Mouse (Mus musculus) lung, adult 2 months (tissue): ENCODE data around the gene Dock1. TPM values are rescaled to one million over a fixed set of nuclear protein-coding genes. Genes with fewer than 3 reads are reported as not detected.
A peak's percentile ranks its signal among the peaks of the same experiment; 100 is the strongest.

Experiments used
- DNase-seq: peaks from one replicate; pipeline ENCODE4 v3.0.0; 2022
- H3K4me1 ChIP-seq: fragments of 200-500 bp; 2 replicates; pipeline ENCODE4 v1.6.1; 2011; ENCODE audit warnings: low read length; ENCODE audit not compliant: control insufficient read depth, insufficient read depth
- H3K4me3 ChIP-seq: fragments of 200-500 bp; replicated peaks from 2 replicates; pipeline ENCODE3; 2011; ENCODE audit warnings: low read depth, mild to moderate bottlenecking, control low read depth, low read length; ENCODE audit errors: extremely low read depth
- CTCF ChIP-seq: fragments of 200-500 bp; IDR thresholded peaks from 2 replicates; pipeline ENCODE4 v1.5.1; 2011; ENCODE audit warnings: mild to moderate bottlenecking, low read length, control low read depth; ENCODE audit not compliant: insufficient read depth
- POLR2A ChIP-seq: fragments of 200-500 bp; IDR thresholded peaks from 2 replicates; pipeline ENCODE4 v1.6.1; 2011; ENCODE audit warnings: low read depth, mild to moderate bottlenecking, control low read depth, low read length, borderline replicate concordance; ENCODE audit errors: extremely low read depth
- WGBS: fragments of 180-500 bp; shearing (Covaris S2); methylation state at CpG from one replicate; pipeline ENCODE4 v1.1.7; 2018; 5-methylcytosine and 5-hydroxymethylcytosine counted together
- polyA plus RNA-seq: library from polyadenylated mRNA; depleted of rRNA; stranded (reverse); fragments of >200 nt; gene quantifications from 2 replicates; pipeline ENCODE4 v1.2.3, GENCODE M21; 2012

Dock1 gene
- polyA plus RNA-seq, 1 experiment, result 18.7 TPM

DNA sequence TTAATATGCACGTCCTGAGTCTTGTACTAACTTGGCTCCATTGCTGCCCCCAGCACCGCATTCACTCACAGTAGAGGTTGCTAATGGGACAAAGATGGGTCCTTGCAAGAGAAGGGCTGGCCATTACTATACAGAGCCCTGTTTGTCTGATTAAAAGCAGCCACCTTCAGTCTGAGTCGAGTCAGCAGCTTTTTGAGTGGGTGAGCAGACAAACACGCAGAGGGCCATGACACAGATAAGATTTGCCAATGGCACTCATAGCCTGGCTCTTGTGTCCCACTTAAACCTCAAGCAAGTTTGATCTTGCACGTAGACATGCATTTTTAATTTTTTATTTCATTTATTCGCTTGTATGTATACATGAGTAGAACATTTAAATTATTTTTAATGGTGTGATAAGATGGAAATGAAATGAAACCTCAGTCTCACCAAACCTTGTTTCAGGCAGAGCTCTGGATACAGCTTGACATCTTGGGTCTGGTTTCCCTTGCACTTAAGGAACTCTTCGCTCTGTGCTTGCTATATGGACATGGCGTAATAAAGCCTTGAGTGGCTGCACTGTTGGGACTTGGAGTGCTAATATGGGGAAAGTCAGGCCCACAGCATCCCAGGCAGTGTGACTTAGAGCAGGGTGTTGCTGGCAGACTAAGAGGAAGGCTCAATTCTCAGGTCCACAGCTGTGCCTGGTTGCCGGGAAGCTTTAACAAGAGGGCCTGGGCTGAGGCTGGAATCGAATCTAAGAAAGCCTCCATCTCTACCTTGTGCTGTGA is 455.0 kb downstream of the Dock1 start:
- Histone ChIP-seq H3K4me1 (no peaks in the 10 kb centered on the region), H3K4me3 (no peak overlapping the region)
- DNase-seq, result peak; percentile 9
- TF ChIP-seq POLR2A (no peak), CTCF (no peak)
- 80% methylated on average over 10 of the region's 10 CpGs for WGBS

DNA sequence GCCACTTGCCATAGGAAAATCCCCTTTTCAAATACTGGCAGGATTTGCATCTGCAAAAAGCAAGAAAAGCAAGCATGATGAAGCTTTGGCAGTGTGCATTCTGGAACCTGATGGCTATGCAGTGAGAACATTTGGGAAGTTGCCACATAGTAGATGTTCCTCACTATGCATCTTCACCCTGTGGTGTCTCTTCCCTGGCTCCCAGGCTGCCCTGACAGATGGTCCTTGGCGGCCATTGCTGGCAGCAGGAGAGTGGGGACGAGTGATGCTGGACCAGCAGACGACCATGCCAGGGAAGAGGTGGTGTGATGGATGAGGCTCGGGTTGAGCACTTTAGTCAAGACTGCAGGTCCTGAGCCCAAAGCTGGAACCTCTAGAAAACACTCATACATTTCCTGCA is 462.0 kb downstream of the Dock1 start:
- Histone ChIP-seq H3K4me3 (no peak overlapping the region), H3K4me1 (no peaks in the 10 kb centered on the region)
- TF ChIP-seq CTCF (no peak), POLR2A (no peak)
- WGBS, result 69% methylated on average over 4 of the region's 4 CpGs
- no peak for DNase-seq

DNA sequence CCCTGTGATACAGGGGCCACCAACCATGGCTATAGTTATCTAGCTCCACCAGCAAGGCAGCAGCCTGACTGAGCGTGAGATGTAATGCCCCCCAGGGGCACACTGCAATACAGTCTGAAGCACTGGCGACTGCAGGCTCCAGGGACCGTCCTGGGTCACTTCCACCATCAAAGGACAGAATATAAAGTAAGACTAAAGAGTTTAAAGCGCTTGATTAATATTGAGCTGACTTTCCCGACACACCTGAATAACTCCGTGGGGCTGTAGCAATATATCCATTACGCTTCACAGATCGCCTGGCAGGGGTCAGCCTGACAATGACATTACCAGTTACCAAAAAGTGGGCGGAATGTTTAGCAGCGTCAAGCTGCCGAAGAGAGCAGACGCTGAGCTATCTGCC is 464.2 kb downstream of the Dock1 start:
- WGBS, result 89% methylated on average over 12 of the region's 12 CpGs
- Histone ChIP-seq H3K4me1 (no peaks in the 10 kb centered on the region), H3K4me3 (no peak overlapping the region)
- no peak for TF ChIP-seq POLR2A
- TF ChIP-seq CTCF, result no peak
- DNase-seq, result no peak

DNA sequence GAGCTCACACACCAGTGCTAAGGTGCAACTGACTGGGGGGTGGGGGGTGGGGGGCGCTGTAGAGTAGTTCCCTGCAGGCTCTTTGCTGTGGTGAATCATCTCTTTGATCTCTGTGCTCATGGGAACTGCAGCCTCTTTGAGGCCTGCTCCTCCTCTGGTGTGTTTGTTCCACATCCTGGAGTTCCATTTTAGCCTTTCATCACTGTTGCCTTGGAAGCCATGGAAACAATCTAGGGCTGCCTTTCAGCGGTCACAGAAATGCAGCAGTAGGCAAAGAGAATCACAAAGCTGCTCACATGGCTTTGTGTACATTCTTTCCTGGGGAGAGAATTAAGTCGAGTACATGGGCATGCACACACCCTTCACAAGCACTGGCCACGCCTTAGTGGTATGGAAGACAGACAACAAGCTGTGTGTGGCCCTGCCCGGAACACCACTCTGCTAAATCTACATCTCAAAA is 468.7 kb downstream of the Dock1 start:
- WGBS, result 56% methylated on average over 5 of the region's 5 CpGs
- H3K4me3 ChIP-seq, result no peak overlapping the region

DNA sequence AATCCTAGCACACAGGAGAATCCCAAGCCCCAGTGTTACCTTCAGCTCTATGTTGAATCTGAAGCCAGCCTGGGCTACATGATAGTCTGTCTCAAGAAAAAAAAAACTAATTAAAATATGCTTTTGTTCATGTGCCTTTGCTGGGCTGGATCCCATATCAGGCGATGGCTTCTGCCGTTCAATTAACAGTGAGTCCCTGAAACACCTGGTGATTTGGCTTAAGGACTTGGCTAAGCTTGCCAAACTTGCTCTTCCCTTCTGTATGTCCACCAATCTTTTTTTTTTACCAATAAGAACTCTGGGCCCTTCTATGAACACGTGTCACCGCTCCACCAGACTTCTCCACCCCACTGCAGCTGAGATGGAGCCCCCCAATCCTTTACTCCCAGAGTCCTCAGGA is 474.3 kb downstream of the Dock1 start:
- H3K4me1 ChIP-seq, result no peaks in the 10 kb centered on the region
- H3K4me3 ChIP-seq, result no peak overlapping the region
- WGBS, result 95% methylated on average over 4 of the region's 4 CpGs
- DNase-seq, result no peak
- TF ChIP-seq CTCF, result no peak

More for the DNA sequence above, 468.7 kb downstream of the Dock1 start:
- DNase-seq, result no peak
- TF ChIP-seq CTCF (no peak), POLR2A (no peak)
- no peaks in the 10 kb centered on the region for H3K4me1 ChIP-seq

DNA sequence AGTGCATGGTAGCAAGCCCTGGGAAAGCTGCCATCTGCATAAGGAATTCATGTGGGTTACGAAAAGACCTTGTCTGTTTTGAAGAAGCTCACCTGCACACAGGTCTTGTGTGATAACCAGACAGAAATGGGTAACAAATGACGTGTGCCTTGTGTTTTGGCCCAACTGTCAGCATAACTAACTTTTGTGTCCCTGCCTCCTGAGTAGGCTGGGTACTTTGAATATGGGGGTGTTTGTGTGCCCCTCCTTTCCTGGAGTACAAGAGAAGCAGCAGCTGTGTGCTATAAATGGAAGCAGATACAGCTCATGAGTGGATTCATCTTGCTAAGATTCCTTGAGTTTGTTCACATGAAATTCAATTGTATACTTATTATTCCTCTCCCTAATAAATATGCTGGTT is 480.5 kb downstream of the Dock1 start:
- no peak overlapping the region for H3K4me3 ChIP-seq
- WGBS, result 83% methylated on average over 2 of the region's 2 CpGs
- TF ChIP-seq CTCF (no peak), POLR2A (no peak)
- DNase-seq, result no peak
- H3K4me1 ChIP-seq, result no peaks in the 10 kb centered on the region

DNA sequence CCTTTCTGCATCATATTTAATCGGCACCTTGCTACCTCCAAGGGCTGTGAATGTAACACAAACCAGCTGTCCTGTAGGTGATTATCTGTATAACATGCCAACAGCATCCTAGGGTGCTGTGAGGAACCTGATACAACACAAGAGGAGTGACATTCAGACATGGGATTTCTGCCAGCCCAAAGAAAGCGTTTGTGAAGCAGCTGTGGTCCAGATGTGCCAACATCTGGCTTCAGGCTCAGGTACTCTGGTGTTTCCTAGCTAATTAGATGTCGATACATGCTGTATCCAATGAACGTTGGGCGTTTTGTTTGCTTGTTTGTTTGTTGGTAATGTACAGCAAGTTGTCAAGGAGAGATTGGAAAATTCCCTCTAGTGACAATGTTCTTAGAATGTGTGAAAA is 487.1 kb downstream of the Dock1 start:
- no peak for DNase-seq
- WGBS, result 83% methylated on average over 5 of the region's 5 CpGs
- Histone ChIP-seq H3K4me1 (no peaks in the 10 kb centered on the region), H3K4me3 (no peak overlapping the region)
- no peak for TF ChIP-seq POLR2A
- TF ChIP-seq CTCF, result no peak

DNA sequence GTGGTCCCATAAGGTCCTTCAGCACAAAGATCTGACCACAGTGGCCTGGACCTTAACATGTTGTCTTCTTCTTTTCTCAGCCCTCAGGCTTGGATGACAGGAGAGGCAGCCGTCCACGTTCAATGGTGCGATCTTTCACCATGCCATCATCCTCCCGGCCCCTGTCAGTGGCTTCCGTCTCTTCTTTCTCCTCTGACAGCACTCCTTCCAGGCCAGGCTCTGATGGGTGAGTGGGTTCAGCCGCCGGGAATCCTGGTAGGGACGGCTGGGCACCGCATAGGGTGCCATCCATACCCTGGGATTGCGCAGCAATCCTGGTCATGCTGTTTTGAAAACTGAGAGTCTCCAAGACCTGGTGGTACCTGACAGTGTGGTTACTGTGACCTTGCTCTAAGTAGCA is 487.9 kb downstream of the Dock1 start:
- 95% methylated on average over 10 of the region's 10 CpGs for WGBS
- Histone ChIP-seq H3K4me3 (no peak overlapping the region), H3K4me1 (no peaks in the 10 kb centered on the region)
- TF ChIP-seq POLR2A, result no peak
- DNase-seq, result no peak

DNA sequence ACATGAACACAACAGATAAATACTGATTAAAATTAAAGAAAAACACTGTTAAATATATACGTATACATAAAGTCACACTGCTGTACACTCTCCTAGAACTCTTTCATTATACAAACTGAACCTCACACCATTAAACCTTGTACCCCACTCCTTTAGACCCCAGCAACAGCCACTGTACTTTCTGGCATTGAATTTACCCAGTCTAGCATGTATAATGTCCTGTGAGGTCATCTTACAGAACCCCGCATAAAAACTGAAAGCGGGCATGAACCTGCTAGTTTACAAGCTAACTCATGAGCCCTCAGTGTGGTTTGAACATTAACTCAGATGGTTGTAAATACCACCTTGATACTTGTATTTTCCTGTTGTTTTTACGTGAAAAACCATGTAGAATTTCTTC is 489.2 kb downstream of the Dock1 start:
- H3K4me3 ChIP-seq, result no peak overlapping the region
- TF ChIP-seq POLR2A (no peak), CTCF (no peak)
- 95% methylated on average over 4 of the region's 4 CpGs for WGBS
- H3K4me1 ChIP-seq, result no peaks in the 10 kb centered on the region
- DNase-seq, result no peak

DNA sequence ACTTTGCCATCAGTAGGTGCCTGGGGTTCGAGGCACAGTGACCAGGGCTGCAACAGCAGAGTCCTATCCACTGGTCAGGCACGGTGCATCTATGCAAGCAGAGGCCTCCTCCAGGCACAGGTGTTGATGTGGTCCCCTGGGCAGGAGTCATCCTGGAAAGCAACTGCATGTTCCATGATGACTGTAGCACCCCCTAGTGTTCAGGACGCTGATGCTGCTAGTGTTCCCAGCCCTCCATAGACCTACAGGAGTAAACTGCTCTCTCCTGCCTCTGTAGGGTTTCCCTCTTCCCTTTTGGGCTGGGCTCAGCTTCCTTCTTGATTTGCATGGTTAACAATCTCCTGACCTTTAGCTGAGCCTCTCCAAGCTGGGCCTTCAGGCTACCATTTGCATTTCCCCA is 494.7 kb downstream of the Dock1 start:
- TF ChIP-seq POLR2A (no peak), CTCF (peak; percentile 70)
- WGBS, result 44% methylated on average over 3 of the region's 3 CpGs
- Histone ChIP-seq H3K4me3 (no peak overlapping the region), H3K4me1 (no peaks in the 10 kb centered on the region)
- peak; percentile 16 for DNase-seq

DNA sequence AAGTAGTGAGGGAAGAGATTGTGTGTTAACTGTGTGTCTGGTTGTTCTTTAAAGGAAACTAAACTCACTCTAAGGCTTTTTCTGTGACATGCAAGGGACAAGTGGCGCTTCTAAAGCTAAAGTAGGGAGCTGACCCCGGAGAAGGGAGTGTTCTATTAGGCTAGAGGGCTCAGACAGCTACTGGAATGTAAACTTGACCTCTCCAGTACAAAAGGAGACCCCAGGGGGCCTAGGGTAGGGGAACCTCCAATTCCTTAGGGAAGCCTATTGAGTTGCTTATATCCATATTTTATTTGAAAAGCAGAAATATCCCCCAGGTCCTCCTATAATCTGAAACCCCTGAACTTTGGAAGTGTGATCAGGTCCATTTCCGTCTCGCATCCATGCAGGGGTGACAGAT is 499.5 kb downstream of the Dock1 start:
- WGBS, result 81% methylated on average over 4 of the region's 4 CpGs
- no peak for DNase-seq
- Histone ChIP-seq H3K4me3 (no peak overlapping the region), H3K4me1 (no peaks in the 10 kb centered on the region)
- TF ChIP-seq POLR2A (no peak), CTCF (no peak)
